Comparison of ENCODE assay signal across 8 mouse cellular contexts in genomic region chr9:106685249-106686101, GRCm38 (mm10). TPM values are rescaled to one million over a fixed set of nuclear protein-coding genes. Genes with fewer than 3 reads are reported as not detected.
DNase-seq lines count a peak whose midpoint lies in the region; ATAC-seq and TF ChIP-seq lines count a peak whose summit lies in the region.

Gene Tex264, minus strand, starts transcription at chr9:106685927.

- DNase-seq in A20 (ENCODE audit: low read depth, low spot score) = peak; percentile 82
- peak; percentile 86 for DNase-seq in heart, adult 9 months (ENCODE audit: low spot score in 2 of 2)
- DNase-seq in liver, embryonic 11.5 days (ENCODE audit: low spot score) = peak; percentile 80
- peak; percentile 87 for DNase-seq in naive thymus-derived CD4-positive, alpha-beta T cell, adult 2 months (ENCODE audit: low read depth)

- H3K4me2 ChIP-seq in embryonic facial prominence, embryonic 15.5 days (replicated peaks) = peak within 1 kb of the TSS; percentile 87
- peak within 1 kb of the TSS; percentile 96 for H3K4me2 ChIP-seq in kidney, embryonic 15.5 days
- peak within 1 kb of the TSS; percentile 83 for H3K4me2 ChIP-seq in liver, embryonic 11.5 days
- peak within 1 kb of the TSS; percentile 94 for H3K4me2 ChIP-seq in stomach, embryonic 14.5 days (replicated peaks; ENCODE audit: low read depth, low read length)

- H3K27me3 ChIP-seq in embryonic facial prominence, embryonic 15.5 days = no peaks in the 10 kb centered on the region
- no peaks in the 10 kb centered on the region for H3K27me3 ChIP-seq in kidney, embryonic 15.5 days
- no peaks in the 10 kb centered on the region for H3K27me3 ChIP-seq in liver, embryonic 11.5 days (replicated peaks; ENCODE audit: control insufficient read depth, insufficient read depth, low read length)
- H3K27me3 ChIP-seq in stomach, embryonic 14.5 days (ENCODE audit: control insufficient read depth, insufficient read depth, low read length) = no peaks in the 10 kb centered on the region

- no peaks in the 10 kb centered on the region; the same call in 1 of the 2 replicates for H3K4me1 ChIP-seq in bone marrow, adult 2 months (ENCODE audit: control insufficient read depth, insufficient read depth, low read length)
- peaks cover 36% of the 10 kb centered on the region for H3K4me1 ChIP-seq in embryonic facial prominence, embryonic 15.5 days
- peaks cover 27% of the 10 kb centered on the region for H3K4me1 ChIP-seq in kidney, embryonic 15.5 days
- H3K4me1 ChIP-seq in liver, embryonic 11.5 days (replicated peaks; ENCODE audit: control insufficient read depth, insufficient read depth, low read length) = peaks cover 19% of the 10 kb centered on the region
- H3K4me1 ChIP-seq in stomach, embryonic 14.5 days (ENCODE audit: control insufficient read depth, insufficient read depth, low read length) = peaks cover 9% of the 10 kb centered on the region; the same call in 1 of the 2 replicates

- no peak for TF ChIP-seq CTCF in bone marrow, adult 2 months (IDR thresholded peaks at IDR 0.05; ENCODE audit: control insufficient read depth, insufficient read depth, low read length)

- peak within 1 kb of the TSS; percentile 55; the same call in 1 of the 2 replicates for H3K27ac ChIP-seq in bone marrow, adult 2 months (ENCODE audit: control insufficient read depth, insufficient read depth, low read depth, low read length, poor library complexity)
- H3K27ac ChIP-seq in embryonic facial prominence, embryonic 15.5 days (replicated peaks) = peak within 1 kb of the TSS; percentile 91
- H3K27ac ChIP-seq in kidney, embryonic 15.5 days = peak within 1 kb of the TSS; percentile 93
- H3K27ac ChIP-seq in liver, embryonic 11.5 days (ENCODE audit: low read depth, low read length) = peak within 1 kb of the TSS; percentile 17
- H3K27ac ChIP-seq in stomach, embryonic 14.5 days (ENCODE audit: low read length) = peak within 1 kb of the TSS; percentile 91

- peak; percentile 91 for ATAC-seq in embryonic facial prominence, embryonic 15.5 days (ENCODE audit: insufficient number of reproducible peaks, low FRiP score, low TSS enrichment, low read depth)
- ATAC-seq in kidney, embryonic 15.5 days (replicated peaks; ENCODE audit: low FRiP score) = peak; percentile 89
- peak; percentile 79 for ATAC-seq in liver, embryonic 11.5 days (replicated peaks; ENCODE audit: low FRiP score)
- peak; percentile 89 for ATAC-seq in stomach, embryonic 14.5 days (ENCODE audit: insufficient number of reproducible peaks, insufficient read depth, low FRiP score, low read depth)

- peak; percentile 21; the same call in 1 of the 2 replicates for TF ChIP-seq POLR2A in bone marrow, adult 2 months (IDR thresholded peaks at IDR 0.05; ENCODE audit: borderline replicate concordance, control insufficient read depth, low read depth, low read length)

- WGBS in bone marrow, adult 2 months = under 1% methylated on average over 86 of the region's 86 CpGs
- WGBS in embryonic facial prominence, embryonic 15.5 days = under 1% methylated on average over 81 of the region's 86 CpGs
- WGBS in kidney, embryonic 15.5 days = under 1% methylated on average over 83 of the region's 86 CpGs
- WGBS in liver, embryonic 11.5 days = under 1% methylated on average over 86 of the region's 86 CpGs
- WGBS in stomach, embryonic 14.5 days = under 1% methylated on average over 86 of the region's 86 CpGs

- H3K4me3 ChIP-seq in bone marrow, adult 2 months (replicated peaks; ENCODE audit: control insufficient read depth, low read depth, low read length) = peak within 1 kb of the TSS; percentile 95
- peak within 1 kb of the TSS; percentile 69 for H3K4me3 ChIP-seq in embryonic facial prominence, embryonic 15.5 days (replicated peaks)
- H3K4me3 ChIP-seq in kidney, embryonic 15.5 days (replicated peaks) = peak within 1 kb of the TSS; percentile 89
- peak within 1 kb of the TSS; percentile 62 for H3K4me3 ChIP-seq in liver, embryonic 11.5 days (ENCODE audit: low read depth, low read length)
- H3K4me3 ChIP-seq in stomach, embryonic 14.5 days (ENCODE audit: low read depth, low read length) = peak within 1 kb of the TSS; percentile 79

- H3K9me3 ChIP-seq in embryonic facial prominence, embryonic 15.5 days (replicated peaks) = no peaks in the 10 kb centered on the region
- H3K9me3 ChIP-seq in kidney, embryonic 15.5 days (replicated peaks) = no peaks in the 10 kb centered on the region
- no peaks in the 10 kb centered on the region for H3K9me3 ChIP-seq in liver, embryonic 11.5 days (ENCODE audit: control insufficient read depth, low read length)
- no peaks in the 10 kb centered on the region for H3K9me3 ChIP-seq in stomach, embryonic 14.5 days (ENCODE audit: control insufficient read depth, low read depth, low read length)

- H3K36me3 ChIP-seq in embryonic facial prominence, embryonic 15.5 days = peaks cover 20% of the 10 kb centered on the region
- peaks cover 15% of the 10 kb centered on the region for H3K36me3 ChIP-seq in kidney, embryonic 15.5 days
- H3K36me3 ChIP-seq in liver, embryonic 11.5 days (ENCODE audit: control insufficient read depth, insufficient read depth, low read length) = no peaks in the 10 kb centered on the region; the same call in 1 of the 2 replicates
- H3K36me3 ChIP-seq in stomach, embryonic 14.5 days (ENCODE audit: control insufficient read depth, insufficient read depth, low read length) = peaks cover 8% of the 10 kb centered on the region; the same call in 1 of the 2 replicates

- H3K9ac ChIP-seq in embryonic facial prominence, embryonic 15.5 days = peak within 1 kb of the TSS; percentile 66
- H3K9ac ChIP-seq in kidney, embryonic 15.5 days = peak within 1 kb of the TSS; percentile 84
- H3K9ac ChIP-seq in liver, embryonic 11.5 days (ENCODE audit: low read depth, low read length) = peak within 1 kb of the TSS; percentile 80
- H3K9ac ChIP-seq in stomach, embryonic 14.5 days (replicated peaks; ENCODE audit: low read depth, low read length) = peak within 1 kb of the TSS; percentile 71

RNA-seq across cellular contexts. Expression of gene Tex264, which starts in this region (rescaled TPM):
- polyA plus RNA-seq in bone marrow, adult 2 months (2011; ENCODE audit: insufficient read depth, insufficient read length, low replicate concordance, missing spikeins) = 8.8 and 12.5 TPM in 2 replicates
- polyA plus RNA-seq in embryonic facial prominence, embryonic 15.5 days (2015; fragmentation: Nextera tagmentation; extraction: Ambion mirVana) = 77.7 and 86.7 TPM in 2 replicates
- 65.6 and 67.4 TPM in 2 replicates for polyA plus RNA-seq in kidney, embryonic 15.5 days (2015; fragmentation: Nextera tagmentation; extraction: Ambion mirVana)
- polyA plus RNA-seq in liver, embryonic 11.5 days (2014; fragmentation: Nextera tagmentation; extraction: Ambion mirVana) = 29.3 and 33.1 TPM in 2 replicates
- 53.3 and 55.9 TPM in 2 replicates for polyA plus RNA-seq in stomach, embryonic 14.5 days (2014; fragmentation: Nextera tagmentation; extraction: Ambion mirVana)

Comparison
In these comparisons a context has a peak if more than half of its experiments do, and no peak if none do; other contexts are left out.
1. Peak in every context shown above with its lines: DNase-seq, ATAC-seq, H3K4me3 ChIP-seq and H3K27ac ChIP-seq.
2. H3K27ac ChIP-seq: peak in every context shown above with its lines; median percentile 93 in kidney, embryonic 15.5 days; 91 in embryonic facial prominence, embryonic 15.5 days; 91 in stomach, embryonic 14.5 days; 55 in bone marrow, adult 2 months; 17 in liver, embryonic 11.5 days.